Mouse (Mus musculus) mature B cell (primary cell): ENCODE results near the gene Wwc1.

ENCODE experiments used
- in situ Hi-C: fragments of 300-500 bp; cut with MboI; formaldehyde crosslinking; loops from 2 replicates; pipeline ENCODE4 v1.14.3; 2019

Gene Wwc1

GRCm38 (mm10) chr11:35932121-35932885 lies 48.0 kb downstream of the Wwc1 start:
- in situ Hi-C loops = no loop called here

GRCm38 (mm10) chr11:35930511-35931060 lies 49.7 kb downstream of the Wwc1 start:
- in situ Hi-C loops = no loop called here

- in situ Hi-C loops = no loop called here
These were observed 51.9 kb downstream of the Wwc1 start for GRCm38 (mm10) chr11:35928453-35928852.

- in situ Hi-C loops = no loop called here
These were observed 53.0 kb downstream of the Wwc1 start for GRCm38 (mm10) chr11:35927309-35927708.

- in situ Hi-C loops = no loop called here
These were observed 54.7 kb downstream of the Wwc1 start for GRCm38 (mm10) chr11:35925592-35925991.

- in situ Hi-C loops = no loop called here
These were observed 58.0 kb downstream of the Wwc1 start for GRCm38 (mm10) chr11:35922205-35922873.

GRCm38 (mm10) chr11:35920776-35921175 lies 59.6 kb downstream of the Wwc1 start:
- in situ Hi-C loops = no loop called here

GRCm38 (mm10) chr11:35919856-35920503 lies 60.3 kb downstream of the Wwc1 start:
- in situ Hi-C loops = no loop called here

- in situ Hi-C loops = no loop called here
These were observed 60.9 kb downstream of the Wwc1 start for GRCm38 (mm10) chr11:35919383-35919782.

GRCm38 (mm10) chr11:35916466-35917185 lies 63.7 kb downstream of the Wwc1 start:
- in situ Hi-C loops = no loop called here

- in situ Hi-C loops = no loop called here
These were observed 64.8 kb downstream of the Wwc1 start for GRCm38 (mm10) chr11:35915546-35915945.

GRCm38 (mm10) chr11:35913418-35914044 lies 66.8 kb downstream of the Wwc1 start:
- in situ Hi-C loops = no loop called here

GRCm38 (mm10) chr11:35904955-35905550 lies 75.3 kb downstream of the Wwc1 start:
- in situ Hi-C loops = no loop called here

GRCm38 (mm10) chr11:35903079-35903478 lies 77.2 kb downstream of the Wwc1 start:
- in situ Hi-C loops = no loop called here

GRCm38 (mm10) chr11:35899946-35900345 lies 80.4 kb downstream of the Wwc1 start:
- in situ Hi-C loops = no loop called here

- in situ Hi-C loops = no loop called here
These were observed 86.9 kb downstream of the Wwc1 start for GRCm38 (mm10) chr11:35893454-35893853.

GRCm38 (mm10) chr11:35893018-35893421 lies 87.3 kb downstream of the Wwc1 start:
- in situ Hi-C loops = no loop called here

GRCm38 (mm10) chr11:35892293-35892692 lies 88.0 kb downstream of the Wwc1 start:
- in situ Hi-C loops = no loop called here

- in situ Hi-C loops = no loop called here
These were observed 91.5 kb downstream of the Wwc1 start for GRCm38 (mm10) chr11:35888790-35889189.

GRCm38 (mm10) chr11:35882777-35883176 lies 97.5 kb downstream of the Wwc1 start:
- in situ Hi-C loops = no loop called here

- in situ Hi-C loops = no loop called here
These were observed 101.8 kb downstream of the Wwc1 start for GRCm38 (mm10) chr11:35878559-35878897.
